Comparison of ENCODE assay signal across 24 mouse cellular contexts in genomic region chr9:123872049-123872448, GRCm38 (mm10). TPM values are rescaled to one million over a fixed set of nuclear protein-coding genes. Genes with fewer than 3 reads are reported as not detected.
DNase-seq lines count a peak whose midpoint lies in the region; ATAC-seq and TF ChIP-seq lines count a peak whose summit lies in the region.
"Had no signal": no experiment of that assay in that cellular context is flagged by ENCODE, and none has a peak within 500 bp of the region (broad histone marks: within the 10 kb centered on the region; RNA-seq: fewer than 3 reads in every experiment).

No protein-coding gene starts in this region.

- no peak overlapping the region for H3K27ac ChIP-seq in lung, postnatal 0 days (ENCODE audit: low read length)
- H3K27ac ChIP-seq: hindbrain, embryonic 14.5 days; limb, embryonic 12.5 days; liver, embryonic 14.5 days had no signal

- no peak overlapping the region for H3K4me2 ChIP-seq in lung, postnatal 0 days (replicated peaks; ENCODE audit: low read depth, low read length)
- H3K4me2 ChIP-seq: hindbrain, embryonic 14.5 days; limb, embryonic 12.5 days had no signal

- 63% methylated on average over 4 of the region's 4 CpGs for WGBS in lung, postnatal 0 days

- H3K4me1 ChIP-seq in lung, postnatal 0 days (ENCODE audit: insufficient read depth, low read depth, low read length): no peaks in the 10 kb centered on the region
- H3K4me1 ChIP-seq: limb, embryonic 12.5 days had no signal

- TF ChIP-seq CTCF in lung, postnatal 0 days (IDR thresholded peaks at IDR 0.05): no peak

- H3K9ac ChIP-seq in lung, postnatal 0 days (replicated peaks; ENCODE audit: low read depth): no peak overlapping the region
- H3K9ac ChIP-seq: forebrain, postnatal 0 days; hindbrain, embryonic 14.5 days; limb, embryonic 12.5 days; liver, embryonic 14.5 days had no signal

- peak; percentile 44; the same call in 1 of the 2 replicates for ATAC-seq in megakaryocyte, adult 5-6 weeks (ENCODE audit: poor library complexity, severe bottlenecking)
- no peak for ATAC-seq in lung, postnatal 0 days
- ATAC-seq: forebrain, postnatal 0 days; midbrain, embryonic 16.5 days had no signal

- no peak for TF ChIP-seq EP300 in lung, postnatal 0 days (IDR thresholded peaks at IDR 0.05)

- no peaks in the 10 kb centered on the region for H3K9me3 ChIP-seq in lung, postnatal 0 days (ENCODE audit: low read length)
- H3K9me3 ChIP-seq: limb, embryonic 12.5 days; megakaryocyte, embryonic 14.5 days had no signal

- DNase-seq in B cell, adult 2 months: peak; percentile 24 to 39
- peak; percentile 56 to 65 for DNase-seq in CD8-positive naive resting alpha-beta T cell, adult 2 months (ENCODE audit: low read depth in 2 of 2, low spot score in 2 of 2)
- DNase-seq in thymus, postnatal 14 days: peak; percentile 57
- DNase-seq in lung, postnatal 0 days (ENCODE audit: low spot score): no peak
- no peak for DNase-seq in testis, postnatal 10 days (ENCODE audit: low spot score)
- DNase-seq in adrenal gland, postnatal 36 days: no peak
- DNase-seq: adrenal gland, postnatal 25 days; cerebellum, adult 8-10 months; forebrain, postnatal 0 days; gastrocnemius, postnatal 10 days; kidney, adult 2 months; kidney, postnatal 14 days; layer of hippocampus, adult 9-11 months; lung, postnatal 10 days; right cerebral cortex, postnatal 25 days had no signal

- H3K36me3 ChIP-seq in lung, postnatal 0 days (ENCODE audit: insufficient read depth, low read length): no peaks in the 10 kb centered on the region
- H3K36me3 ChIP-seq: limb, embryonic 12.5 days had no signal

- H3K4me3 ChIP-seq in lung, postnatal 0 days (ENCODE audit: low read depth, low read length): no peak overlapping the region
- H3K4me3 ChIP-seq: limb, embryonic 12.5 days; megakaryocyte, embryonic 14.5 days had no signal

- no peaks in the 10 kb centered on the region for H3K27me3 ChIP-seq in lung, postnatal 0 days (replicated peaks; ENCODE audit: insufficient read depth, low read length)
- H3K27me3 ChIP-seq: limb, embryonic 12.5 days had no signal

RNA-seq across cellular contexts. Expression of gene Xcr1, which starts 10.2 kb away (rescaled TPM):
- 0.16 TPM in 1 of 2 replicates, not detected in the other for total RNA-seq in megakaryocyte, adult 5-6 weeks (2015)
- total RNA-seq in megakaryocyte, adult 5-6 weeks (2017): 0.18 and 0.33 TPM in 2 replicates
- polyA plus RNA-seq in lung, postnatal 0 days (2015; fragmentation: Nextera tagmentation; extraction: Ambion mirVana): 0.02 and 0.06 TPM in 2 replicates
- total RNA-seq in adrenal gland, postnatal 36 days (2021): under 1 TPM in 1 of 2 experiments, not detected in 1; 0.10 TPM
- total RNA-seq: forebrain, postnatal 0 days; heart, adult 8-10 months; left cerebral cortex, adult 8-10 months had no signal
- polyA plus RNA-seq: neural tube, embryonic 11.5 days had no signal

RNA-seq across cellular contexts. Expression of gene Fyco1, which starts 20.4 kb away (rescaled TPM):
- total RNA-seq in megakaryocyte, adult 5-6 weeks (2015): 20.3 and 24.4 TPM in 2 replicates
- total RNA-seq in megakaryocyte, adult 5-6 weeks (2017): 18.2 and 22.2 TPM in 2 replicates
- 9.2 and 11.9 TPM in 2 replicates for polyA plus RNA-seq in lung, postnatal 0 days (2015; fragmentation: Nextera tagmentation; extraction: Ambion mirVana)
- total RNA-seq in adrenal gland, postnatal 36 days (2021): 10 to 100 TPM; 36.3 to 51.6 TPM

Comparison
In these comparisons a context has a peak if more than half of its experiments do, and no peak if none do; other contexts are left out.
1. DNase-seq: peak in B cell, adult 2 months (2 of 2), CD8-positive naive resting alpha-beta T cell, adult 2 months (2 of 2) and thymus, postnatal 14 days (single experiment); none in lung, postnatal 0 days (single experiment), testis, postnatal 10 days (single experiment) and adrenal gland, postnatal 36 days (0 of 2).